Mouse (Mus musculus) cortical plate, adult 2 months (tissue): ENCODE measurements at regions not wholly inside any gene's neighbourhood (a gene's known extent, or its start where the extent isn't known, plus 50 kb on each side); places are given as distances from the start of the nearest gene placed in this dataset.
A peak's percentile ranks its signal among the peaks of the same experiment; 100 is the strongest.

ENCODE experiments used
- CTCF ChIP-seq: fragments of 200-500 bp; IDR thresholded peaks from 2 replicates; pipeline ENCODE4 v1.5.1; 2011; ENCODE audit warnings: mild to moderate bottlenecking, control low read depth, low read length; ENCODE audit not compliant: insufficient read depth; ENCODE audit errors: extremely low read depth
- POLR2A ChIP-seq: fragments of 200-500 bp; IDR thresholded peaks from 2 replicates; pipeline ENCODE4 v1.6.1; 2011; ENCODE audit warnings: mild to moderate bottlenecking, low read length, control low read depth; ENCODE audit not compliant: insufficient read depth; ENCODE audit errors: extremely low read depth

DNA sequence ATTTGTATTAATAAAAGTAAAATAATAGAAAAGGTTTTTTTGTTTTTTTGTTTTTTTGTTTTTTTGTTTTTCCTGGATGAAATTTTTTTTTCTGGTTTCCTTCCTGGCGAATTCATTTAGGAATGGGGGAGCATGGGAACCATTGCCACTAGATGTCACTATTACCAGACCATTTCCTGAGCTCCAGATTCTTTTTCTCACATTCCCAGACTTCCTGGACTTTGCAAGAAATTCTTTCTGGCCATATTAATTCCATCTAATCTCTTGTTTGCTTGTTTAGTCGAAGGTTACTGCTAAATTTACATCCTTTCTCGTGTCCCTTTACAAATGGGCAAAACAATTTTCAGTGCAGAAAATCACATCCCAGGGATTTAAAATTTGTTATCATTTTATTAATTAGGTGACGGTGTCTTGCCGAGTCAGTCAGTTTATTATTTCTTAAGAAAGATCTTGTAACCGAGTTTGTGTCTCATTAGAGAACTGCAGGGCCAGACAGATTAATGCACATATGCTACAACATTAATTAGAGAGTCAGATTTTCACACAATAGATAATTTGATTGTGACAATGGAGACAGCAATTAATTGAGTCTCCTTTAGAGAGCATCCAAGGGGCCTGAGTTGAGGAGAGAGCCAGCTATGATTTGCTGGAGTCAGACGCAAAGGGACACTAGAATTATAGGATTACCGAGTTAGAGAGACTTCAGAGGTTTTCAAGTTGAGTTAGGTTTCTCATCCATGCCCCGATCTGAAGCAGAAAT is 1702.5 kb upstream of the Tenm2 start:
- TF ChIP-seq CTCF (peak; percentile 30; the same call in 1 of the 2 replicates), POLR2A (no peak)
